Mouse (Mus musculus): ENCODE measurements around the gene Xab2.

GRCm38 (mm10) chr8:3609046-3609815 is 11.9 kb downstream of the Xab2 start:
- TF ChIP-seq CTCF (conservative IDR thresholded peaks at IDR 0.05; ENCODE audit: low read length): no peak
- no peak for TF ChIP-seq NANOG (IDR thresholded peaks at IDR 0.05; ENCODE audit: borderline replicate concordance, low read length)
- no peak for TF ChIP-seq POU5F1 (IDR thresholded peaks at IDR 0.05; ENCODE audit: borderline replicate concordance, low read length)

Measured in E14TG2a.4 (cell line).